Mouse (Mus musculus) G1E (cell line): ENCODE results near the gene Inafm2. TPM values are rescaled to one million over a fixed set of nuclear protein-coding genes. Genes with fewer than 3 reads are reported as not detected.
A peak's percentile ranks its signal among the peaks of the same experiment; 100 is the strongest.

Source experiments
- ATAC-seq: 2 replicates; pipeline ENCODE4 v1.8.0; 2016; ENCODE audit warnings: mild to moderate bottlenecking; ENCODE audit not compliant: insufficient number of reproducible peaks, poor library complexity, low FRiP score, severe bottlenecking; ENCODE audit errors: extremely low read depth
- DNase-seq: peaks from one replicate; pipeline ENCODE4 v3.0.0; 2012; ENCODE audit warnings: low spot score
- H3K27me3 ChIP-seq: 2 replicates; pipeline ENCODE4 v1.6.1; 2012; ENCODE audit warnings: mild to moderate bottlenecking, low read length, inconsistent platforms; ENCODE audit not compliant: insufficient read depth
- H3K36me3 ChIP-seq: replicated peaks from 2 replicates; pipeline ENCODE3; 2012; ENCODE audit warnings: mild to moderate bottlenecking, inconsistent platforms
- H3K4me1 ChIP-seq: 2 replicates; pipeline ENCODE4 v1.6.1; 2012; ENCODE audit warnings: low read depth, low read length, inconsistent platforms, mixed read lengths; ENCODE audit not compliant: insufficient read depth
- H3K4me3 ChIP-seq: 2 replicates; pipeline ENCODE4 v1.5.1; 2012; ENCODE audit warnings: low read depth, mild to moderate bottlenecking, inconsistent platforms, low read length, moderate library complexity, mixed read lengths
- H3K9me3 ChIP-seq: replicated peaks from 2 replicates; pipeline ENCODE4 v1.6.1; 2012; ENCODE audit warnings: inconsistent platforms
- CTCF ChIP-seq: IDR thresholded peaks from 2 replicates; pipeline ENCODE4 v1.5.1; 2012; ENCODE audit warnings: low read depth, low read length, inconsistent platforms, mixed read lengths
- GATA1 ChIP-seq: IDR thresholded peaks from 2 replicates; pipeline ENCODE4 v1.6.1; 2012; ENCODE audit warnings: borderline replicate concordance, low read length, inconsistent platforms, mixed read lengths
- GATA2 ChIP-seq: IDR thresholded peaks from 2 replicates; pipeline ENCODE4 v1.6.1; 2012; ENCODE audit warnings: low read depth, low read length, inconsistent platforms, borderline replicate concordance
- POLR2AphosphoS5 ChIP-seq: IDR thresholded peaks from 2 replicates; pipeline ENCODE4 v1.6.1; 2012; ENCODE audit warnings: low read depth, low read length, inconsistent platforms; ENCODE audit not compliant: insufficient replicate concordance
- TAL1 ChIP-seq: conservative IDR thresholded peaks from 2 replicates; pipeline ENCODE4 v1.6.1; 2012; ENCODE audit warnings: low read depth, low read length, inconsistent platforms, mixed read lengths
- polyA plus RNA-seq: library from polyadenylated mRNA; stranded (reverse); fragments of >175 nt; gene quantifications from 2 replicates; pipeline ENCODE4 v1.2.3, GENCODE M21; 2012
- total RNA-seq, 2 experiments: library from RNA; stranded (forward) in 1 of 2; stranded (reverse) in 1 of 2; fragments of 200-1000 nt in 1 of 2; fragments of >200 nt in 1 of 2; fragmentation: Nextera tagmentation in 1 of 2; gene quantifications; 2 replicates each; pipeline ENCODE4 v1.2.3; 2014 to 2017

Inafm2 gene
- total and polyA plus RNA-seq, 3 experiments = 14.8 to 24.8 (median 21.0) TPM

DNA sequence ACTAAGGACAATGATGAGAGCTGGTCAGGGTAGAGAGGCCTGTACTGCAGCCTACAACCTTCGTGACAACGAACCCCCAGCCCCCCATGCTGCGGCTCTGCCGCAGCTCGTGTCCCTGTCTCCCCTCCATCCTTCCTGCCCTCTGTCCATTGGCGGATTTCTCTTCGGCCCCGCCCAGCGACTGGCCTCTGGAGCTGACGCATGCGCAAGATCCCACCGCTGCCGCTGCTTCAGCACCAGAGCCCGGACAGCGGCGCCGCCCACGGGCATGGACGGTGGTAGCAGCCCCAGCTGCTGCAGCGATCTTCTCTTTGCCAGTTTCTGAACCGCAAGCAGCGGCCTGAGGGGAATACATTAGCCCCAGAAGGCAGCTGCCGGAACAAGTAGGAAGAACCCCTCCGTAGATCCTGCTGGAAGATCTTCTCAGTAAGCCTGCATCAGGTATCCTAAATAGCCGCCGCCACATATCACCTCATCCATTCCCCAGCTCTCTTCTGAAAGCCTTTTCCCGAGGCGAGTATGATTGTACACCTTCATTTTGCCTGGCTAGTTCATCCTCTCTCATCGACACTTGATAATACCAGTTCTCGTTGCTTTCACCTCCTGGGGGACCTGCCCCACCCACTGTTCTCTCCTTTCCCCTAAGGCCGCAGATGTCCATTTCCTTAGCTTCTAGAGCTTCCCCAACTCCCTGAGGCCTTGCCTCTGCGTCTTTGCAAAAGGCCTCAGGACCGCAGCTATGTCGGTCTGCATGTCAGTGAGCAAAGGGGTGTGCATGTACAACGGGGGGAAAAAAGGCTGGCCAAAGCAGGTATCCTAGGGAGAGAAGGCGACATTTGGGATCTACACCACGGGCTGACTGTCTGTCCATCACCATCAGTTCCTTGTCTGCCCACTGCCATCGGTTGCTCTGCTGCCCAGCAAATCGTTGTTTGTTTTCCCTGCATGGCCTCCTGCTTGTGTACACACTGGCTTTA, 34.2 kb downstream of the Inafm2 start, which contains the start of gene Disp2:
Disp2 (plus strand) TSS at position 216 of the 977 bp plus-strand sequence.
- DNase-seq (peak; percentile 65), ATAC-seq (peak; percentile 40; the same call in 1 of the 2 replicates)
- Histone ChIP-seq H3K36me3 (no peaks in the 10 kb centered on the region), H3K4me3 (no peak within 1 kb of the TSS), H3K9me3 (no peaks in the 10 kb centered on the region), H3K27me3 (peaks cover 37% of the 10 kb centered on the region), H3K4me1 (peaks cover 15% of the 10 kb centered on the region)
- TF ChIP-seq GATA1 (no peak), CTCF (no peak), TAL1 (no peak), POLR2AphosphoS5 (no peak), GATA2 (no peak)

DNA sequence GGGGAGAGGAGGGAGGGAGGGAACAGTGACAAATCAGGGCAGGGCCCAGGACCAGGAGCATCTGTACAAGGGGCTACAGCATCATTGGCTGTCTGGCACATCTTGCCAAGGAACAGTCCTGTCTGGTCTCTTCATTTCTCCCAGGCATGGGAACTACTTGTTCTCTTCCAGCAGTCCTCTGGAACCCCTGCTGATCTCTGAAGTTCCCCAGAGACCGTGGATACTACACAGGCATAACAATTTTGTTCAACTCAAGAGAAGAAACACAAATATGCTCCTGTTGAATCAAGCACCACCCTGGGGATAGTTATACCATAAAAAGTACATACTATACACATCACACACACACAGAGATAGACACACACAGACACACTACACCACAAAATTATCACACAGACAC, 35.6 kb downstream of the Inafm2 start:
- no peaks in the 10 kb centered on the region for H3K9me3 ChIP-seq
- peaks cover 28% of the 10 kb centered on the region for H3K27me3 ChIP-seq
- peaks cover 17% of the 10 kb centered on the region for H3K4me1 ChIP-seq
- TF ChIP-seq CTCF = no peak
- no peak for TF ChIP-seq TAL1
- ATAC-seq = no peak
- no peak for DNase-seq
- H3K4me3 ChIP-seq = no peak overlapping the region
- H3K36me3 ChIP-seq = no peaks in the 10 kb centered on the region

DNA sequence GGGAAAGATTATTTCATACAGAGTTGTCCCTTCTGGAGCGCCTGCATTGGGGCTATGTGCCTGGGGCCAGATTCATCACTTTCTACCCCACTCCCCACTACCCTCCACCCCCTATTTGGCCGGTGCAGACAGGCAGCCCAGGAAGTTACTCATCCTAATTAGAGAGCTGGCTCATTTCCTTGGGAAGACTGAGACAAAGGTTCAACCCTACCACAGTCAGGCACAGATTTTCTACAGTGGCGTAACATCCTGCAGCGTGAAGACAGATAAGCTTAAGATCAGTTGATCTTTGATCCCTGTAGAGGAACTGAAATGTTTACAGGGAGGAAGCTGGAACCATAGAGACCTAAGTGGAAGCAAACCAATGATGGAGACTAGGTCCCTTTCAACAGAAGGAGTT, 36.7 kb downstream of the Inafm2 start:
- ATAC-seq (no peak), DNase-seq (no peak)
- no peaks in the 10 kb centered on the region for H3K9me3 ChIP-seq
- no peaks in the 10 kb centered on the region for H3K36me3 ChIP-seq
- H3K4me3 ChIP-seq = no peak overlapping the region
- peaks cover 27% of the 10 kb centered on the region; the same call in 1 of the 2 replicates for H3K27me3 ChIP-seq
- peaks cover 19% of the 10 kb centered on the region for H3K4me1 ChIP-seq
- TF ChIP-seq GATA1 (no peak), TAL1 (no peak), GATA2 (no peak), CTCF (no peak), POLR2AphosphoS5 (no peak)

DNA sequence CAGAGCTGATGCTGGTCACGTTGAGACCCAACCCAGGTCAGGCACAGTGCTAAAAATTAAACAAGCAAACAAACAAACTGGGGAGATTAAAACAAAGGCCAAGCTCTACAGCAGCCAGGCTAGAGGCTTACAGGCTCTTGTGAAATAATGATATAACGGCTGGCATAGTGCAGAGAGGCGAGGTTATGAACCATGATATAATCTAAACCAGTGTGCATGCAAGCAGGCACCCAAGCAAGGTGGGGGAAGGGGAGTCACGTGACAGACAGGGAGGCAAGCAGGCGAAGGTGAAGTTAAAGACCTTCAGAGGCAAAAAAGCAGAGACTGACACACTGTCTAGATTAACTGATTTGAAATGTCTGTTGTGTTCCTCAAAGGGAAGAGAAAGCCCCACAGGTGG, 37.5 kb downstream of the Inafm2 start:
- DNase-seq = no peak
- no peak for TF ChIP-seq POLR2AphosphoS5
- TF ChIP-seq CTCF = no peak
- no peaks in the 10 kb centered on the region for H3K36me3 ChIP-seq
- ATAC-seq = no peak
- H3K4me1 ChIP-seq = peaks cover 19% of the 10 kb centered on the region
- no peak overlapping the region for H3K4me3 ChIP-seq
- no peaks in the 10 kb centered on the region for H3K9me3 ChIP-seq
- peaks cover 24% of the 10 kb centered on the region for H3K27me3 ChIP-seq

DNA sequence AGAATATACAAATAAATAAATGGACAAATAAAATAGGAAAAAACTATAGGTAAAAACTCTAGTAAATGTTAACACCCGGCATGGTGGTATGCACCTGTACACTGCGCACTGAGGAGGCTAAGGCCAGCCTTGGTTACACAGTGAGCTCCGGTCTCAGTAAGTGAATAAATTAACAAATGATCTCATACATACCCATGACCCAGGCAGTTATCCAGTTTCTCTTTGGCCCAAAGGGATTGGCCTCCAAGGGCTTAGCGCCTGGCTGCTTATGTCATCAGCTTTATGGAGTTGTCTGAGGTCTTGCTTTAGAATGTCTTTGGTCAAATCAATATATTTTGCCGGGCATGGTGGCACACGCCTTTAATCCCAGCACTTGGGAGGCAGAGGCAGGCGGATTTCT, 38.1 kb downstream of the Inafm2 start:
- Histone ChIP-seq H3K27me3 (peaks cover 24% of the 10 kb centered on the region), H3K9me3 (no peaks in the 10 kb centered on the region), H3K4me3 (no peak overlapping the region), H3K36me3 (no peaks in the 10 kb centered on the region), H3K4me1 (peaks cover 19% of the 10 kb centered on the region)
- ATAC-seq (no peak), DNase-seq (no peak)
- TF ChIP-seq POLR2AphosphoS5 = no peak
- TF ChIP-seq GATA1 = no peak
- no peak for TF ChIP-seq GATA2
- TF ChIP-seq TAL1 = no peak

DNA sequence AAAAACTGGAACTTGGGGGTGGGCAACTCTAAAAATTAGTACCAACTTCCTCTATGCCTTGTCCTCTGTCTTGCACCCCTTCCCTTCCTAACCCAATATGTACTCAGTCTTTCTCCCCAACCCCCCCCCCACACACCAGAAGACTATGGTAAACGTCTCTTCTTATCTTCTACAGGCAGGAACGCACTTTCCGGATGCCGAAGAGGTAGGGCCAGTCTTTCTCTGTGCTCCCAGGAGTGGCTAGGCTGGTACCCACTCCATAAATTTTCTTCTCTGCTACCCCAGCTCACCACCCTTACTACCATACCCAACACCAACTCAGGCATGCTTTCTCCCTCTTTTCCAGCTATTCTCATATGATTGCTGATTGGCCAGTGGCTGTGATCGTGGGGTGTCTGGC, 41.0 kb downstream of the Inafm2 start:
- DNase-seq = no peak
- peaks cover 38% of the 10 kb centered on the region for H3K27me3 ChIP-seq
- ATAC-seq = no peak
- TF ChIP-seq TAL1 (no peak), GATA2 (no peak), POLR2AphosphoS5 (no peak), GATA1 (no peak), CTCF (no peak)
- H3K4me1 ChIP-seq = peaks cover 11% of the 10 kb centered on the region
- H3K9me3 ChIP-seq = no peaks in the 10 kb centered on the region
- no peaks in the 10 kb centered on the region for H3K36me3 ChIP-seq
- no peak overlapping the region for H3K4me3 ChIP-seq
